Mouse (Mus musculus) ES-Bruce4 (cell line): ENCODE data around the gene Ogn. TPM values are rescaled to one million over a fixed set of nuclear protein-coding genes. Genes with fewer than 3 reads are reported as not detected.

Experiments used
- H3K27ac ChIP-seq: 2 replicates; pipeline ENCODE4 v1.5.1; 2012; ENCODE audit warnings: low read length, inconsistent platforms; ENCODE audit not compliant: insufficient read depth
- H3K27me3 ChIP-seq: 2 replicates; pipeline ENCODE4 v1.6.1; 2012; ENCODE audit warnings: mild to moderate bottlenecking, low read length, inconsistent platforms; ENCODE audit not compliant: control insufficient read depth, poor library complexity, insufficient read depth, severe bottlenecking
- H3K36me3 ChIP-seq: 2 replicates; pipeline ENCODE4 v1.6.1; 2012; ENCODE audit warnings: inconsistent platforms, mild to moderate bottlenecking, low read length, moderate library complexity; ENCODE audit not compliant: control insufficient read depth, poor library complexity, insufficient read depth, severe bottlenecking
- H3K4me1 ChIP-seq: one replicate; pipeline ENCODE4 v1.8.1; 2011; ENCODE audit warnings: low read length; ENCODE audit not compliant: control insufficient read depth, insufficient read depth
- H3K4me3 ChIP-seq: 2 replicates; pipeline ENCODE4 v1.5.1; 2011; ENCODE audit warnings: low read depth, mild to moderate bottlenecking, low read length
- H3K9ac ChIP-seq: 2 replicates; pipeline ENCODE4 v1.6.1; 2012; ENCODE audit warnings: low read depth, mild to moderate bottlenecking, inconsistent platforms; ENCODE audit not compliant: poor library complexity, severe bottlenecking
- H3K9me3 ChIP-seq: replicated peaks from 2 replicates; pipeline ENCODE4 v1.6.1; 2012; ENCODE audit warnings: mild to moderate bottlenecking, low read length, inconsistent platforms; ENCODE audit not compliant: control insufficient read depth, poor library complexity, insufficient read depth, severe bottlenecking
- CTCF ChIP-seq: IDR thresholded peaks from one replicate; pipeline ENCODE4 v1.8.1; 2011; ENCODE audit warnings: low read depth, low read length
- EP300 ChIP-seq: IDR thresholded peaks from 2 replicates; pipeline ENCODE4 v1.6.1; 2011; ENCODE audit warnings: low read depth, low read length; ENCODE audit not compliant: insufficient read depth
- POLR2A ChIP-seq: IDR thresholded peaks from one replicate; pipeline ENCODE4 v1.8.1; 2011; ENCODE audit warnings: low read length; ENCODE audit not compliant: insufficient read depth
- polyA plus RNA-seq: library from polyadenylated mRNA; stranded (reverse); fragments of >200 nt; gene quantifications from 2 replicates; pipeline ENCODE4 v1.2.4, GENCODE M21; 2011; ENCODE audit warnings: low read depth; ENCODE audit not compliant: missing spikeins, insufficient read depth, insufficient read length

Ogn gene
- 0.24 and 0.26 TPM in 2 replicates for polyA plus RNA-seq

- Histone ChIP-seq H3K4me1 (no peaks in the 10 kb centered on the region), H3K9ac (no peak within 1 kb of the TSS), H3K27ac (no peak within 1 kb of the TSS), H3K9me3 (peaks cover 26% of the 10 kb centered on the region), H3K4me3 (no peak within 1 kb of the TSS), H3K36me3 (no peaks in the 10 kb centered on the region; the same call in 1 of the 2 replicates), H3K27me3 (no peaks in the 10 kb centered on the region)
- TF ChIP-seq EP300 (no peak), POLR2A (no peak), CTCF (no peak)
These were observed at the start of gene Ogn for GRCm38 (mm10) chr13:49607714-49608113. Gene Ogn (plus strand): TSS chr13:49608046.

DNA sequence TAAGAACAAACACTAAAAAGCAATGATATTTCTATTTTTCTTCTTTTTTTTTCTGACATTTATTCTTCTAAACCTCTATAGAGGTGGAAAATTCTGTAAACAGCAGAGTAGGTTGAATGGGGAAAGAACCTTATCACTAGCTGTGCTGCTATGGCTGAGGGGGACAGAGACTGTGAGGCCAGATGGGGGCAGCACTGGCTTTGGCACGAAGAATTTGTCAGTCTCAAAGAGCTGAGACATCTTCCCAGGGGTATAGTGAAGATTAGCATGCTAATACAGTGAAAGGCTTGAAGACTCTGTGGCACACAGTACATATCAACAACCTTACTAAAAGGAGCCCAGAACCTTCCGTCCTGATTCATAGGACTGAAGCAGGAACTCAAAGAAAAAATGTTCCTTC is 48.7 kb upstream of the Ogn start:
- H3K9ac ChIP-seq, result no peak overlapping the region
- no peaks in the 10 kb centered on the region for H3K27me3 ChIP-seq
- no peak overlapping the region for H3K27ac ChIP-seq
- no peaks in the 10 kb centered on the region for H3K36me3 ChIP-seq
- no peak for TF ChIP-seq EP300
- TF ChIP-seq CTCF, result peak; percentile 65
- no peak for TF ChIP-seq POLR2A
- no peaks in the 10 kb centered on the region for H3K9me3 ChIP-seq
- H3K4me1 ChIP-seq, result no peaks in the 10 kb centered on the region
- no peak overlapping the region for H3K4me3 ChIP-seq

GRCm38 (mm10) chr13:49560886-49561285 is 47.0 kb upstream of the Ogn start:
- no peaks in the 10 kb centered on the region for H3K36me3 ChIP-seq
- H3K27ac ChIP-seq, result no peak overlapping the region
- no peaks in the 10 kb centered on the region for H3K9me3 ChIP-seq
- no peaks in the 10 kb centered on the region for H3K4me1 ChIP-seq
- no peak overlapping the region for H3K9ac ChIP-seq
- H3K27me3 ChIP-seq, result no peaks in the 10 kb centered on the region
- H3K4me3 ChIP-seq, result no peak overlapping the region
- no peak for TF ChIP-seq POLR2A

- Histone ChIP-seq H3K27ac (no peak overlapping the region), H3K36me3 (no peaks in the 10 kb centered on the region), H3K9me3 (no peaks in the 10 kb centered on the region), H3K27me3 (no peaks in the 10 kb centered on the region), H3K9ac (no peak overlapping the region), H3K4me1 (no peaks in the 10 kb centered on the region), H3K4me3 (no peak overlapping the region)
- TF ChIP-seq POLR2A (no peak), EP300 (no peak), CTCF (no peak)
These were observed 43.5 kb upstream of the Ogn start for GRCm38 (mm10) chr13:49564347-49564746.

DNA sequence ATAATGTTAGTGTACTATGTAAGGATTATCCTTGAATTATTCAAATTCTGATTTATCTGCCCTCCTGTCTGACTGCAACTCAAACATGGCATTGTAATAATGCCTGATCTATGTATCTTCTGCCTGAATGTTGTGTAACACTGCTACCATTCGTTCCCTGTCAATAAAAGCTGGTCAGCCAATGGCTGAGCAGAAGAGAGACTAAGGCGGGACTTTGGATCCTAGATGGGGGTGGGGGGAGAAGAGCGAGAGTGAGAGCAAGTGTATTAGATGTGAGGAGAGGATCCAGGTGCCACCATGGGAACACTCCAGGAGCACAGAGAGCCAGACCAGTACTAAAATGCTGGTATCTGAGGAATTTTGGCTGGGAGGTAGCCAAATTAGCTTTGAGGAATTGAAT is 37.5 kb upstream of the Ogn start:
- no peak overlapping the region for H3K9ac ChIP-seq
- H3K27me3 ChIP-seq, result no peaks in the 10 kb centered on the region
- TF ChIP-seq EP300, result no peak
- TF ChIP-seq CTCF, result no peak
- no peak for TF ChIP-seq POLR2A
- H3K4me3 ChIP-seq, result no peak overlapping the region
- H3K36me3 ChIP-seq, result no peaks in the 10 kb centered on the region
- H3K27ac ChIP-seq, result no peak overlapping the region
- no peaks in the 10 kb centered on the region for H3K9me3 ChIP-seq
- no peaks in the 10 kb centered on the region for H3K4me1 ChIP-seq

DNA sequence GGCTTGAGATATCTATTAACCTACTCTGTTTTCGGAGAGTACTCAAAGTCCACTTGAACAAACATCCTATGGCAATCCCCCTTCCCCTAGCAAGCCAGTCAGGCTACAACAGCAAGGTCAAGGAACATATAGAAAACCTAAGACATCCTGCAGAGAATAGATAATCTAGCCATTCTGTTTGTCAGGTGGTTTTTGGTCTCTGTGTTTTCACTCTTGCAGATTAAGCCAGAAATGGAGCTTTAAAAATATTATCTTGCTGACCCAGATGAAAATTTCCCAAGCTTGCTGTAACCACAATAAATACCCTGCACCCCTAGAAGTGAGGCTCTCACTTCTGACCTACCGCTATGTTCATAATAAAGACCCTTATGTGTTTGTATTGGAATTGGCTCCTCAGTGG is 36.4 kb upstream of the Ogn start:
- no peak overlapping the region for H3K27ac ChIP-seq
- no peak overlapping the region for H3K4me3 ChIP-seq
- no peaks in the 10 kb centered on the region for H3K36me3 ChIP-seq
- no peak overlapping the region for H3K9ac ChIP-seq
- no peak for TF ChIP-seq EP300
- TF ChIP-seq POLR2A, result no peak
- no peak for TF ChIP-seq CTCF
- H3K9me3 ChIP-seq, result no peaks in the 10 kb centered on the region
- no peaks in the 10 kb centered on the region for H3K27me3 ChIP-seq
- H3K4me1 ChIP-seq, result no peaks in the 10 kb centered on the region
